Mouse (Mus musculus) midbrain, embryonic 11.5 days (tissue): ENCODE data around the gene Gm17019. TPM values are rescaled to one million over a fixed set of nuclear protein-coding genes. Genes with fewer than 3 reads are reported as not detected.
"Not testable (repeated sequence)": the region's sequence is repeated elsewhere in the genome, so short reads cannot be mapped to it uniquely, and the experiment has no call there.

Experiments
- ATAC-seq: fragments of 200-750 bp; cut with Nextera tagmentation; 2 replicates; pipeline ENCODE4 v1.8.0; 2017; ENCODE audit warnings: moderate TSS enrichment, moderate library complexity; ENCODE audit not compliant: low FRiP score
- DNase-seq: peaks from one replicate; pipeline ENCODE4 v3.0.0; 2015; ENCODE audit warnings: low spot score; ENCODE audit errors: missing footprints
- H3K27ac ChIP-seq: fragments of 300-500 bp; sonication (generic); 2 replicates; pipeline ENCODE4 v1.5.1; 2014; ENCODE audit warnings: low read depth, low read length
- H3K27me3 ChIP-seq: fragments of 300-500 bp; sonication (generic); 2 replicates; pipeline ENCODE4 v1.6.1; 2014; ENCODE audit warnings: mild to moderate bottlenecking, low read length, moderate library complexity, mixed read lengths; ENCODE audit not compliant: control insufficient read depth, insufficient read depth
- H3K36me3 ChIP-seq: fragments of 300-500 bp; sonication (generic); 2 replicates; pipeline ENCODE4 v1.6.1; 2014; ENCODE audit warnings: mild to moderate bottlenecking, low read length, moderate library complexity, mixed read lengths; ENCODE audit not compliant: control insufficient read depth, insufficient read depth
- H3K4me1 ChIP-seq: fragments of 300-500 bp; sonication (generic); 2 replicates; pipeline ENCODE4 v1.6.1; 2014; ENCODE audit warnings: low read length; ENCODE audit not compliant: control insufficient read depth, insufficient read depth
- H3K4me2 ChIP-seq: fragments of 300-500 bp; sonication (generic); 2 replicates; pipeline ENCODE4 v1.6.1; 2014; ENCODE audit warnings: mild to moderate bottlenecking, moderate library complexity
- H3K4me3 ChIP-seq: fragments of 300-500 bp; sonication (generic); 2 replicates; pipeline ENCODE4 v1.5.1; 2014; ENCODE audit warnings: low read depth, low read length
- H3K9ac ChIP-seq: fragments of 300-500 bp; sonication (generic); 2 replicates; pipeline ENCODE4 v1.6.1; 2014; ENCODE audit warnings: low read length
- H3K9me3 ChIP-seq: fragments of 300-500 bp; sonication (generic); 2 replicates; pipeline ENCODE4 v1.6.1; 2016; ENCODE audit warnings: low read length; ENCODE audit not compliant: control insufficient read depth
- WGBS: fragments of 180-500 bp; shearing (Covaris S2); extraction: QIAGEN DNeasy Blood & Tissue Kit; methylation state at CpG from one replicate; pipeline ENCODE4 v1.1.7; 2014; 5-methylcytosine and 5-hydroxymethylcytosine counted together
- polyA plus RNA-seq: library from polyadenylated mRNA; unstranded; fragments of >200 nt; fragmentation: Nextera tagmentation; extraction: Ambion mirVana; gene quantifications from 2 replicates; pipeline ENCODE4 v1.2.1, GENCODE M21; 2014

The Gm17019 gene
- polyA plus RNA-seq: not detected in 2 replicates

DNA sequence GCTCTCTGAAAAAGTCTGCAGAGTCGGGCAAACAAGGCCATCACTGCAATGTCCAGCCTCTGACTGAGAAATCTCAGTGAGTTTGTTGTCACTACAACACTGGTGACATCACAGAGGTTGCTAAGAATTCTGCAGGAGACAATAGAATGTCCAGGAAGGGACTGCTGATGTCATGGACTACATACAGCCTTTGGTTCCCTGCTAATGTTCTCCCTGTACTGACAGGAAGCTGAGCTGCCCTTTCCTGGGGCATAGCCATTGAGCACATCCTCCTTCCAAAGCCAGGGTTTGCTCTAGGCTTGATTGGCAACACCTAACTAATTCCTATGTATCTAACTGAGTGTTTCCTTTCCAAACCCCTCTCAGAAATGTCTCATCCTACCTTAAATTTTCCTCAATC lies at the start of gene Gm17019:
TSS of gene Gm17019 (minus strand) at position 101 of the 400 bp plus-strand sequence.
- H3K9ac ChIP-seq, H3K36me3 ChIP-seq, H3K4me3 ChIP-seq, DNase-seq, H3K27ac ChIP-seq, H3K27me3 ChIP-seq, ATAC-seq, H3K4me2 ChIP-seq, H3K4me1 ChIP-seq: not testable (repeated sequence)
- 52% methylated on average over 1 of the region's 1 CpGs for WGBS
- H3K9me3 ChIP-seq: peaks cover 13% of the 10 kb centered on the region

- not testable (repeated sequence) for H3K4me1 ChIP-seq, H3K27ac ChIP-seq, H3K27me3 ChIP-seq, H3K4me2 ChIP-seq, H3K9ac ChIP-seq, H3K4me3 ChIP-seq, H3K36me3 ChIP-seq, DNase-seq, ATAC-seq
- WGBS: 86% methylated on average over 1 of the region's 1 CpGs
- H3K9me3 ChIP-seq: peaks cover 15% of the 10 kb centered on the region
Measured at GRCm38 (mm10) chr5:15062385-15062715, 29.6 kb upstream of the Gm17019 start.

DNA sequence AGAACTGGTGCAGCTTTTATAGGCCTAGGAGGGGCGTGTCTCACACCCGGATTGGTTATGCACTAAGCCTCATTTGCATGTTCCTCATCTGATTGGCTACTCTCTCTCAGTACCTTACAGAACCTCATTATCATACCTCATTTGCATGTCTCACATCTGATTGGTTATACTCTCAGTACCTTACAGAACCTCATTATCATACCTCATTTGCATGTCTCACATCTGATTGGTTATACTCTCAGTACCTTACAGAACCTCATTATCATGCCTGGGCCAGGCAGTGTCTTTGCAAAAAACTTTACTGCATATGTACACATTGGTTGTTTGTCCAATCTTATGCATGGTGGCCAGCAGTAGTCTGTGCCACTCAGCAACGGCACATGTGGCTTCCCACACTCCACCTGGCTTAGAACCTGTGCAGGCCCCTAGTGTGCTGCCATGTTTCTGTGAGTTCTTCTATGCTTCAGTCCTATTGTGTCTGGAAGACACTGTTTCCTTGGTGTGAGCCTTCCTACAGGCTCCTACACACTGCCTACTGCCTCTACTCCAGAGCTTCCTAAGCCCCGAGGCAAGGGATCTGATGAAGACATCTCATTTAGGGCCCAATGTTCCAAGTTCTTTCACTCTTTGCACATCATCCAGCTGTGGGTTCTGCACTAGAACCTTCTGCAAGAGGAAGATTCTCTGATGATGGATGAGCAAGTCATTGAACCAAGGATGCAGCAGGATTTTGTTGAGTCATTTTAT lies 29.0 kb upstream of the Gm17019 start:
- 81% methylated on average over 4 of the region's 4 CpGs for WGBS
- H3K4me1 ChIP-seq: not testable (repeated sequence)

GRCm38 (mm10) chr5:15054151-15055025 lies 21.6 kb upstream of the Gm17019 start:
- not testable (repeated sequence) for DNase-seq, H3K27ac ChIP-seq, H3K36me3 ChIP-seq, H3K4me3 ChIP-seq, H3K4me2 ChIP-seq, H3K4me1 ChIP-seq, H3K27me3 ChIP-seq, H3K9ac ChIP-seq
- peaks cover 12% of the 10 kb centered on the region; the same call in 1 of the 2 replicates for H3K9me3 ChIP-seq
- WGBS: 78% methylated on average over 10 of the region's 10 CpGs
- ATAC-seq: peak; percentile 54

More for the DNA sequence above, 29.0 kb upstream of the Gm17019 start:
- peaks cover 17% of the 10 kb centered on the region for H3K9me3 ChIP-seq
- not testable (repeated sequence) for H3K4me3 ChIP-seq, H3K9ac ChIP-seq, H3K27me3 ChIP-seq, DNase-seq, H3K4me2 ChIP-seq, H3K36me3 ChIP-seq, H3K27ac ChIP-seq
- ATAC-seq: peak; percentile 88

GRCm38 (mm10) chr5:15053606-15053962 lies 20.8 kb upstream of the Gm17019 start:
- H3K36me3 ChIP-seq, H3K4me3 ChIP-seq, H3K4me1 ChIP-seq, DNase-seq, H3K27me3 ChIP-seq, H3K4me2 ChIP-seq, H3K27ac ChIP-seq, H3K9ac ChIP-seq: not testable (repeated sequence)
- 79% methylated on average over 7 of the region's 8 CpGs for WGBS
- peak; percentile 33; the same call in 1 of the 2 replicates for ATAC-seq
- H3K9me3 ChIP-seq: peaks cover 12% of the 10 kb centered on the region; the same call in 1 of the 2 replicates

DNA sequence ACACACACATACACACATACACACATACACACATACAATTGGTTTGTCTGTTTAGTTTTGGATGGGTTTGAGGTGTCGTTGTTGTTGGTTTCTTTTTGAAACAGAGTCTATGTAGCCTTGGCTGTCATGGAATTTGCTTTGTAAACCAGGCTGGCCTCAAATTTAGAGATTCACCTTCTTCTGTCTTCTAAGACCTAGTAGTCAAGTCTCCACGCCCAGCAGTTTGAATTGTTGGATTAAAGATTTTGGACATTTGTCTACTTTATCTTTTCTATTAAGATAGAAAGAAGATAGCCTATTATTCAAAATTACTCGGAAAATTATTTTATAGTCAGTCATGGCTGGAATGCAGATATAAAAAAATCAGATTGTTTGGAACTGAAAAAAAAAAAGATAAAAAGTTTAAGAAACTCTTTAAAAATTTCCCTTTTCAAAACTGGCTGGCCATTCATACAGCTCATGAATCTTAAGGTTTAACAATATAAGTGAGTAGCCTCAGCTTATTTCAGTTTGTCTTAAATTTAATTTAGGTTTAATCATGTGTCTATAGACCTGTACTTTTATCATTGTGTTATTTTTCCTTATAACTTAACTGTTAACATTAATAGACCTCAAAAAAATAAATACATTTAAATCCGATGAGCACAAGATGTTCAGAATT lies 20.3 kb upstream of the Gm17019 start:
- not testable (repeated sequence) for H3K4me2 ChIP-seq, H3K4me1 ChIP-seq, DNase-seq, H3K36me3 ChIP-seq, H3K9ac ChIP-seq, H3K27ac ChIP-seq, H3K4me3 ChIP-seq, H3K27me3 ChIP-seq
- peaks cover 12% of the 10 kb centered on the region; the same call in 1 of the 2 replicates for H3K9me3 ChIP-seq
- ATAC-seq: peak; percentile 38; the same call in 1 of the 2 replicates
- 80% methylated on average over 4 of the region's 4 CpGs for WGBS

- H3K9ac ChIP-seq, H3K9me3 ChIP-seq, H3K4me3 ChIP-seq, DNase-seq, H3K27me3 ChIP-seq, H3K27ac ChIP-seq, ATAC-seq, H3K36me3 ChIP-seq, H3K4me1 ChIP-seq, H3K4me2 ChIP-seq: not testable (repeated sequence)
- 82% methylated on average over 2 of the region's 2 CpGs for WGBS
Measured at GRCm38 (mm10) chr5:15050807-15051206, 18.0 kb upstream of the Gm17019 start.

GRCm38 (mm10) chr5:15044830-15045767 lies 12.3 kb upstream of the Gm17019 start:
- not testable (repeated sequence) for DNase-seq, H3K4me1 ChIP-seq, H3K9ac ChIP-seq, H3K36me3 ChIP-seq, H3K27me3 ChIP-seq, H3K4me3 ChIP-seq, H3K4me2 ChIP-seq, H3K9me3 ChIP-seq, H3K27ac ChIP-seq
- WGBS: 91% methylated on average over 6 of the region's 9 CpGs
- ATAC-seq: peak; percentile 58
